Mouse (Mus musculus) midbrain, embryonic 10.5 days (tissue): ENCODE data around the gene Ctcf. TPM values are rescaled to one million over a fixed set of nuclear protein-coding genes. Genes with fewer than 3 reads are reported as not detected.
A peak's percentile ranks its signal among the peaks of the same experiment; 100 is the strongest.

Source experiments
- DNase-seq: peaks from one replicate; pipeline ENCODE4 v3.0.0-alpha.2; 2017; ENCODE audit warnings: low spot score
- H3K27ac ChIP-seq: fragments of 300-500 bp; sonication (generic); replicated peaks from 2 replicates; pipeline ENCODE4 v1.5.1; 2016; ENCODE audit warnings: mild to moderate bottlenecking
- H3K27me3 ChIP-seq: fragments of 300-500 bp; sonication (generic); 2 replicates; pipeline ENCODE4 v1.6.1; 2016; ENCODE audit warnings: low read depth, mild to moderate bottlenecking; ENCODE audit not compliant: poor library complexity, severe bottlenecking
- H3K36me3 ChIP-seq: fragments of 300-500 bp; sonication (generic); 2 replicates; pipeline ENCODE4 v1.6.1; 2016; ENCODE audit warnings: mild to moderate bottlenecking, moderate library complexity
- H3K4me1 ChIP-seq: fragments of 300-500 bp; sonication (generic); 2 replicates; pipeline ENCODE4 v1.6.1; 2016
- H3K4me3 ChIP-seq: fragments of 300-500 bp; sonication (generic); 2 replicates; pipeline ENCODE4 v1.5.1; 2016; ENCODE audit warnings: mild to moderate bottlenecking, moderate library complexity
- H3K9me3 ChIP-seq: fragments of 300-500 bp; sonication (generic); replicated peaks from 2 replicates; pipeline ENCODE4 v1.6.1; 2016; ENCODE audit warnings: mild to moderate bottlenecking
- WGBS: fragments of 180-500 bp; shearing (Covaris S2); methylation state at CpG from one replicate; pipeline ENCODE4 v1.1.7; 2016; 5-methylcytosine and 5-hydroxymethylcytosine counted together
- polyA plus RNA-seq: library from polyadenylated mRNA; unstranded; fragments of >200 nt; fragmentation: Nextera tagmentation; extraction: Ambion mirVana; gene quantifications from 2 replicates; pipeline ENCODE4 v1.2.1, GENCODE M21; 2016

Ctcf gene
- polyA plus RNA-seq, 1 experiment from 2014 or later = 137 TPM

- DNase-seq = no peak
- Histone ChIP-seq H3K27me3 (peaks cover under 1% of the 10 kb centered on the region), H3K4me3 (peak overlapping the region; percentile 81), H3K4me1 (peaks cover 29% of the 10 kb centered on the region), H3K36me3 (peaks cover 73% of the 10 kb centered on the region), H3K9me3 (no peaks in the 10 kb centered on the region), H3K27ac (peak overlapping the region; percentile 86)
- under 1% methylated on average over 21 of the region's 21 CpGs for WGBS
These were observed 64.2 kb downstream of the Ctcf start for GRCm38 (mm10) chr8:105700566-105700965.

GRCm38 (mm10) chr8:105700966-105701824 lies 64.8 kb downstream of the Ctcf start, which contains the start of the genes Acd and Pard6a:
TSS of gene Acd (minus strand) at chr8:105701102.
TSS of gene Pard6a (plus strand) at chr8:105701148.
- under 1% methylated on average over 60 of the region's 60 CpGs for WGBS
- Histone ChIP-seq H3K27ac (peak within 1 kb of the TSS; percentile 86), H3K4me3 (peak within 1 kb of the TSS; percentile 81), H3K9me3 (no peaks in the 10 kb centered on the region), H3K4me1 (peaks cover 33% of the 10 kb centered on the region), H3K36me3 (peaks cover 74% of the 10 kb centered on the region), H3K27me3 (no peaks in the 10 kb centered on the region)
- peak; percentile 98 for DNase-seq

GRCm38 (mm10) chr8:105702001-105702401 lies 65.6 kb downstream of the Ctcf start:
- peak overlapping the region; percentile 81 for H3K4me3 ChIP-seq
- H3K27ac ChIP-seq = peak overlapping the region; percentile 86
- no peaks in the 10 kb centered on the region for H3K9me3 ChIP-seq
- H3K27me3 ChIP-seq = no peaks in the 10 kb centered on the region
- DNase-seq = peak; percentile 47
- peaks cover 41% of the 10 kb centered on the region for H3K4me1 ChIP-seq
- peaks cover 67% of the 10 kb centered on the region for H3K36me3 ChIP-seq
- WGBS = 33% methylated on average over 18 of the region's 18 CpGs

GRCm38 (mm10) chr8:105702731-105703415 lies 66.5 kb downstream of the Ctcf start:
- WGBS = 94% methylated on average over 24 of the region's 24 CpGs
- Histone ChIP-seq H3K36me3 (peaks cover 59% of the 10 kb centered on the region), H3K27ac (no peak overlapping the region), H3K27me3 (no peaks in the 10 kb centered on the region), H3K4me3 (peak overlapping the region; percentile 81; the same call in 1 of the 2 replicates), H3K4me1 (peaks cover 49% of the 10 kb centered on the region), H3K9me3 (no peaks in the 10 kb centered on the region)
- DNase-seq = no peak

- 93% methylated on average over 34 of the region's 34 CpGs for WGBS
- DNase-seq = no peak
- Histone ChIP-seq H3K27ac (no peak overlapping the region), H3K36me3 (peaks cover 46% of the 10 kb centered on the region), H3K9me3 (no peaks in the 10 kb centered on the region), H3K4me3 (no peak overlapping the region), H3K4me1 (peaks cover 53% of the 10 kb centered on the region), H3K27me3 (no peaks in the 10 kb centered on the region)
These were observed 67.9 kb downstream of the Ctcf start for GRCm38 (mm10) chr8:105704146-105704812.

GRCm38 (mm10) chr8:105704955-105705354 lies 68.6 kb downstream of the Ctcf start:
- H3K27me3 ChIP-seq = no peaks in the 10 kb centered on the region
- H3K27ac ChIP-seq = no peak overlapping the region
- H3K9me3 ChIP-seq = no peaks in the 10 kb centered on the region
- 91% methylated on average over 6 of the region's 6 CpGs for WGBS
- peaks cover 46% of the 10 kb centered on the region for H3K4me1 ChIP-seq
- no peak for DNase-seq
- H3K4me3 ChIP-seq = no peak overlapping the region
- H3K36me3 ChIP-seq = peaks cover 40% of the 10 kb centered on the region

- peaks cover 39% of the 10 kb centered on the region for H3K4me1 ChIP-seq
- H3K36me3 ChIP-seq = peaks cover 40% of the 10 kb centered on the region
- H3K27ac ChIP-seq = peak overlapping the region; percentile 94; the same call in 1 of the 2 replicates
- no peak for DNase-seq
- no peaks in the 10 kb centered on the region for H3K27me3 ChIP-seq
- no peaks in the 10 kb centered on the region for H3K9me3 ChIP-seq
- H3K4me3 ChIP-seq = peak overlapping the region; percentile 89
- 83% methylated on average over 12 of the region's 12 CpGs for WGBS
These were observed 70.1 kb downstream of the Ctcf start for GRCm38 (mm10) chr8:105706426-105706825.

- peaks cover 33% of the 10 kb centered on the region for H3K36me3 ChIP-seq
- no peaks in the 10 kb centered on the region for H3K9me3 ChIP-seq
- no peaks in the 10 kb centered on the region for H3K27me3 ChIP-seq
- peak within 1 kb of the TSS; percentile 89 for H3K4me3 ChIP-seq
- H3K27ac ChIP-seq = peak within 1 kb of the TSS; percentile 94
- peaks cover 26% of the 10 kb centered on the region for H3K4me1 ChIP-seq
- WGBS = under 1% methylated on average over 55 of the region's 55 CpGs
- peak; percentile 95 for DNase-seq
These were observed 71.4 kb downstream of the Ctcf start, which contains the start of the genes 4933405L10Rik and Enkd1 for GRCm38 (mm10) chr8:105707498-105708403. TSS of gene 4933405L10Rik (plus strand) at chr8:105707655. TSS of gene Enkd1 (minus strand) at chr8:105708210.

- no peak for DNase-seq
- H3K4me3 ChIP-seq = peak overlapping the region; percentile 89; the same call in 1 of the 2 replicates
- H3K4me1 ChIP-seq = peaks cover 23% of the 10 kb centered on the region
- no peaks in the 10 kb centered on the region for H3K9me3 ChIP-seq
- peaks cover 24% of the 10 kb centered on the region for H3K36me3 ChIP-seq
- H3K27ac ChIP-seq = peak overlapping the region; percentile 94; the same call in 1 of the 2 replicates
- H3K27me3 ChIP-seq = no peaks in the 10 kb centered on the region
- 92% methylated on average over 8 of the region's 8 CpGs for WGBS
These were observed 72.3 kb downstream of the Ctcf start for GRCm38 (mm10) chr8:105708675-105709074.

- DNase-seq = no peak
- Histone ChIP-seq H3K36me3 (peaks cover 18% of the 10 kb centered on the region), H3K27ac (no peak overlapping the region), H3K9me3 (no peaks in the 10 kb centered on the region), H3K4me3 (no peak overlapping the region), H3K4me1 (peaks cover 23% of the 10 kb centered on the region), H3K27me3 (no peaks in the 10 kb centered on the region)
- WGBS = 73% methylated on average over 14 of the region's 14 CpGs
These were observed 72.9 kb downstream of the Ctcf start for GRCm38 (mm10) chr8:105709317-105709716.

GRCm38 (mm10) chr8:105712286-105712685 lies 75.9 kb downstream of the Ctcf start:
- 91% methylated on average over 3 of the region's 3 CpGs for WGBS
- no peak for DNase-seq

More at GRCm38 (mm10) chr8:105712286-105712685, 75.9 kb downstream of the Ctcf start:
- Histone ChIP-seq H3K4me3 (no peak overlapping the region), H3K4me1 (peaks cover 9% of the 10 kb centered on the region), H3K27ac (no peak overlapping the region), H3K36me3 (peaks cover 24% of the 10 kb centered on the region), H3K9me3 (no peaks in the 10 kb centered on the region), H3K27me3 (no peaks in the 10 kb centered on the region)
